Mouse (Mus musculus) testis, adult 2 months (tissue): ENCODE data around the gene Hist1h2bl.

Experiments used
- CTCF ChIP-seq: fragments of 200-500 bp; IDR thresholded peaks from 2 replicates; pipeline ENCODE4 v1.5.1; 2012; ENCODE audit warnings: low read depth, mild to moderate bottlenecking, inconsistent platforms, low read length, moderate library complexity; ENCODE audit not compliant: control insufficient read depth, insufficient read depth, insufficient replicate concordance
- POLR2A ChIP-seq: fragments of 200-500 bp; IDR thresholded peaks from 2 replicates; pipeline ENCODE4 v1.6.1; 2012; ENCODE audit warnings: low read depth, mild to moderate bottlenecking, inconsistent platforms, low read length, moderate library complexity; ENCODE audit not compliant: control insufficient read depth

DNA sequence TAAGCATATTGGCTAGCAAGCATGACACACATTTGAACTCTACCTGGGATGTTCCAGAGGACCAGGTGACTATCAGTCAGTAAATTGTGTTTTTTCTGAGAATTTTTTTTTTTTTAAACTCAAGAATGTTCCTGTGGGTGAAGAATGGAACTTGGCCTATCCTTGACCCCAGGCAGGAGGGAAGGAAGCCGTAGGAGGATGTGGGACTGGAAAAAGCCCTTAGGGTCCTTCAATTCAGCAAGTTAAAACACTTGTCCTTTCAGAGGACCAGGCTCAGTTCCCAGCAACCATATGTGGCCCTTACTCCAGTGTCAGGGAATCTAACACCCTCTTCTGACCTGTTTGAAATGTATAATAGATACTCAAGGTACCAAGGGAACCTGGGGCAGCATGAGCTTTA lies 13.6 kb upstream of the Hist1h2bl start:
- no peak for TF ChIP-seq CTCF
- no peak for TF ChIP-seq POLR2A
